Mouse (Mus musculus) ovary, postnatal 36 days (tissue): ENCODE data around the gene Kank1.

ENCODE experiments used
- DNase-seq: peaks from one replicate; pipeline ENCODE4 v3.0.0; 2022; ENCODE audit warnings: low spot score, mixed read lengths

Gene Kank1

DNA sequence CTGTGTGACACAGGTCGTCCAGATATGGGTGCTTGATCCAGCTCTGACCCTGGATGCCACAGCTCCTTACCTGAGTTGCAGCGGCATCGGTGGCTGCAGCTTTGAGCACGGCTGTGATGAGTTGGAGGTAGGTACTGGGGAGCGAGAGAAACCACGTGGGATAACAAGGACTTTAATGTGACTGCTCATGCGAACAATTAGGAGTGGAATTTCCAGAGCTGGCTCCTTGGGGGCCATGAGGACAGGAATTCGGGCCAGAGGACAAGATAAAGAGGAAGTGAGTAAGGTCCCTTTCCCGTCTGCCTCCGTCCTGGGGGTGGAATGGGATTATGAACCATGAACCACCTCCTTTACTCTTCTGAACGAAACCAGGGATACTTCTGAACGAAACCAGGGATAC lies 129.8 kb downstream of the Kank1 start:
- no peak for DNase-seq

DNA sequence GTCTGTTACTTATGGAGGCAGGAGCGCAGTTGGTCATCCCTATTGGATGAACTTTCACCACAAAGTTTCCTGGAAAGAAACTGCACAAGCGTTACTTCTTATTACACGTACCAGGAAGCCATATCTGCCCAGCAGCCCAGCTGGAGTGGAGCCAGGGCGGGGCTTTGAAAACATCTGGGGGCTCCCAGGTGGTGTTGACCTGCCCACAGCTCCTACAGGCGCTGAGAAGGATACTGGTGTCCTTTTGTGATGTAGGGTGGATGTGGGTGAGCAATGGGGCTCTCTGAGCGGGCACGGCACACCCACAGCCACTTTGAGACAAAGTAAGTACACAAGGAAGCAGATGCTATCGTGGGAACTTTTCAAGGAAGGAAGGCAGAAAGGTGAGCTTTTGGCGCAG lies 133.7 kb downstream of the Kank1 start:
- no peak for DNase-seq

DNA sequence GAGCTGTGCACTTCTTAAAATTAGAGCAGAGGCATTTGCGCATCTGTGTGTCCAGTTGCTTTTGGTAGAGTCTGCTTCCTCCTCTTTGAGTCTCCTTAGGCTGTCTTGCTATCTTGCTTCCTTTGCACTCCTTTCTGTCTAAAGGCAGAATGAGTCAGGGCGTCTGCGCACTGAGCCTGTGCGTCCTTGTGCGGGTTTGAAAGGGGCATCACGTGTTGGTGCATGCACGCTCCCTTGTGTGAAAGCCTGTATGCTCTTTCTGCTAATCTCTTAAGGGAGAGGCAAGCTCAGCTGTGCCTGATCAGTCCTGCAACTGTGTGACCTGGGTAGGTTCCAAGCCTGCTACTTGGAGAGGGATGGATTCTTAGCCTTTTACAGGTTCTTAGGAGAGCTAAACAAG lies 136.0 kb downstream of the Kank1 start:
- DNase-seq = no peak

DNA sequence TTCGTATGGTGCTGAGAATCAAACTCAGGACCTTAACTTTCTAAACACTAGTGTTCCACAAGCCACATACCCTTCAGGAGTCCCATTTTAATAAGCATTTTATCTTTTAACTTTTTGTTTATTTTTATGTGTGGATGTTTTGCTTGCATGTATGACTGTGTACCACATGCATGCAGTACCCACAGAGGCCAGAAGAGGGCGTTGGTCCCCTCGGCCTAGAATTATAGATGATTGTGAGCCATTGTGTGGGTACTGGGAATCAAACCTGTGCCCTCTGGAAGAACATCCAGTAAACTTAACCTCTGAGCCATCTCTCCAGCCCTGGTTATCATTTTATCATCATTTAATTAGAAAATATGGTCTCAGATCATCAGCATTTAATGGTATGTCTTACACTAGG lies 136.8 kb downstream of the Kank1 start:
- no peak for DNase-seq

DNA sequence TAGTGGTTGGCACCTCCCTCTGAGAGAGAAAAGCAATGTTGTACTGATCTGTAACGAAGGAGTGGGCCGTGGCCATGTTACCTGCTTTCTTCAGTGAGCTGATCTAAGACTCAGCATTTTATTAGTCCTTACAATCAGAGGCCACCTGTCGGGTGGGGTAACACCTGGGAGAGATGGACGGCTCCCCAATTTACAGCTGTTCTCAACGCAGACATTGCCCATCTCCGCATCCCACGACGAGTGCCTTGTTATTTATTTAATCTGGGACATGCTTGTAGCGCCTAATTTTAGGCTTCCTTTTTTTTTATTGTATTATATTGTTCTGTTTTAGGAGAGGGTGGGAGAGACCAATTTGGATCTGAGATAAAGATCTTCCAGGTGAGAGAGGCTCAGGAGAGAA lies 137.4 kb downstream of the Kank1 start:
- no peak for DNase-seq

DNA sequence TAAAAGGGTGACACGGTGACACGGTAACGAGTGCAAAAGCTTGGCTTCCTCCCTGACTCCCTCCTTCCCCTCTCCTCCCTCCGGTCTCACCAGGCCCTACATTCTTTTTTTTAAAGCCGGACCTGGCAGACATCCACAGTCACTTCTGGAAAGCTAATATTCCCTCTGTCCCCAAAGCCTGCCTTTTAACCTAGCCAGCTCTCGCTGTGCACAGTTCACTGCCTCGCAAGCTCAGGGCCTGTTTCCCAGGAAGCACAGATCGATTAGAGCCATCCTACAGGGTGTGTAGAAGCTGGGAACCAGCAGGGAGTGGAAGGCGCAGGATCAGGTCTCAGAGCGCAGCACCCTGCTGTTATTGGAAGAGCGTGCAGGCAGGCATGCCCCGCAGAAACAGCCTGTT lies 138.2 kb downstream of the Kank1 start:
- peak; percentile 36 for DNase-seq

DNA sequence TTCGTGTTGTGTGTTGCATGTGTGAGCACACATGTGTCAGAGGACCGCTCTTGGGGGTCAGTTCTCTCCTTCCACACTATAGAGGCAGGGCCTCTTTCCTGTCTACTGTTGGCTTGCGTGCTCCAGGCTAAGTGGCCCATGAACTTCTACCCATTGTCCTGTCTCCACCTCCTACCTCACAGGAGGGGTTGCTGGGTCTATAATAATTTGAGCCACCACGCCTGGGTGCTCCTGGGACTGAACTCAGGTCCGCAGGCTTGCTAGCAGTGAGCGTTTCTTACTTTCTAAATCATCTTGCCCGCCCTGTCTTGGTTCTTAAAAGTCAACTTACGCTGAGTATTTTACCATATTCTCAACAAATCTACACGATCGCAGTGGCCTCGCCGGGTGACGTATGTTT lies 140.1 kb downstream of the Kank1 start:
- DNase-seq = no peak

DNA sequence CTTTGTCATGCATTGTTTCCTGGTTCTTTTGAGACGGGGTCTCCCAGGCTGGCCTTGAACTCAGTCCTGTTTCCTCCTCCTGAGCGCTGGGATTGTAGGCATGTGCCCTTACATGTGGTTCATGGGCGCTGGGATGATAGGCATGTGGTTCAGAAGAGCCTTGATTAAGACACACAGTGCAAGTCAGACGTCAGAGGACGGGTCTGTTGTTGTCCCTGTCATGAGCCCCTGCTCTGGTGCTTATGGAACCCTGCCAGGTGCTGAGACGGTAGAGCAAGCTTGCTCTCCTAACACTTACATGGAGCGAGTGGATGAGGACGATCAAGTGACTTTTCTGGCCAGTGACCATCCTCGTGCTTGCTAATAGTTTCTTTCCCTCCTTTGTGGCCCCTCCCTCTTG lies 143.9 kb downstream of the Kank1 start:
- no peak for DNase-seq

DNA sequence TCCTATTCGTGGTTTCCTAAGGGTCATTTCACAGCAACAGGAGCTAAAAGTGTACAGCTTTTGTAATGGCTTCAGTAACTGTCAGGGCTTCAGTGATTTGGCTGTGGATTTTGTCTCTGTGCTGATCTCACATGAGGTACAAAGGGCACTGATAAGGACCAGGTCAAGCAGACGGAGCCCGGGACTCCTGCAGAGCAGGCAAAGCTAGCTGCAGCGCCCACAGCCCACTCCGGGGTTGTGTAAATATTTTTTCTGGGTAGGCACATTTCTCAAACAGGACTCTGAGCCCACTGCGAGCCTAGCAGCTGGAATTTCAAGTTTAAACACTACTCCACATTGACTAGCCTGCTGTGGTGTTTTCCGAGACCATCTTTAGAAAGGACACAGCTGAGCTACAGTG lies 145.2 kb downstream of the Kank1 start:
- no peak for DNase-seq

DNA sequence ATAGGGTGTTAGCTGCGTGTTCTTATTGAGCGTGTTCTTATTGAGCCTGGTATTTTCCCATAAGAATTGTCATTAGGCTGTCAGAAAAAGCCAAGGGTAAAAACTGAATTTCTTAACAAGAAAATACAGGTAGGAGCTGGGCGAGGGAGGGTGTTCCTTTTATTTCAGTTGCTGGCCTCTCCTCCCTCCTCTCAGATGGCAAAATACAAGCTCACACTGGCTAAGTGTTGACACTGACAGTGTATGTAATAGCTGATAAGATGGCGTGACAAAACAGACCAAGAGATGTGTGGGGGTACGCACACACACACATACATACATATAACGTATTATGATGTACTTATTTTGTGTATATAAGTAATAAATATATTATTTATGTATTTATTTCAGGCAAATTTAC lies 145.7 kb downstream of the Kank1 start:
- no peak for DNase-seq

DNA sequence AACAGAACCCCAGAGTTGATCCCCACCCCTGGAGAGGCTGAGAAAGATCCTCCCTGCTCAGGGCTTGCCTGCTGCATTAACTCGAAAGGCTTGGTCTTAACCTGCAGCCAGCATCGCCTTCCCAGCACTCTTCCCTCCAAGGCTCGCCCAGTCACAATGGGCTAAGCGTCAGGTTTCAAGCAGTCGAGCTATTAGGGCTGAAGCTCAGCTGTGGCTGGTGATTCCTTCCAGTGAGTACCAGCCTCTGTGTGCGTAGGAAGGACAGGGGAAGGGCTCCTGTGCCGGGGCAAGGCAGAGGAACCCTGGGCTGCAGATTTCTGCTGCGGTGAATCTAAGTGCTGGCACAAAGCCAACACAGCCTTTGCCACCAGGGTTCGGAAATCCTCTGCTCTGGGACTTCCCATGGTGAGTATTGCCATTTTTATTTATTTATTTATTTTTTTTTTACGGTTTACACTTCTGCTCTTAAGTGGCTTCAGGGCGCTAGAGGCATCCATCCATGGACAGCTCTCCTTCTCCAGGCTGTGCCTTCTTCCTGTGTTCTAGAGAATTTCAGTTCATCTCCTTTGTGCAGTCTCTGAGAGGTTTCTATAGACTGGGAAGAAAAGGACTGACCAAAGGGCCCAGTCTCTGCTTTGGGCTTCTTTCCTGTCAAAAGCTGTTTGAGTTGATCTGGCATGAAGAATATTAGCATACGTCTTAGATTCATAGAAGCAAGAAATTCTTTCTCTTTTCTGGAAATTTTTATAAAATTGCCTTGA lies 146.8 kb downstream of the Kank1 start:
- DNase-seq = no peak

DNA sequence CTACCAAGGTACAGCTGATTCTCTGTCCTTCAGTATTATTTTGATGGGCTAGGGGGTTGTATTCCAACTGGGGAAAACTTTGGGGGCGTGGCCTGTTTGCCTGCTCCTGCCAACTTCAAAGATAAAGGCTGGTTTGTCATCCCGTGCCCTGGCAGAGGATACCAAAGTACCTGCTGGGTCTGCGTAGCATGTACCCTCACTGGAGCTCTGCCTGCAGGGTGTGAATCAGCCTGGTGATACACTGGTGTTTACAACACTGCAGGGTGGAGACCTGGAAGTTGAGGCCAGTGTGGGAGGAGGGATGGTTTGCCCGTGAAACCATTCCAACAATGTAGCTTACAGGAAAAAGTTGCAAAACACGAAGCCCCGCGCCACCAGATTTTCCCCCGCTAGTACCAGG lies 149.2 kb downstream of the Kank1 start:
- DNase-seq = no peak

DNA sequence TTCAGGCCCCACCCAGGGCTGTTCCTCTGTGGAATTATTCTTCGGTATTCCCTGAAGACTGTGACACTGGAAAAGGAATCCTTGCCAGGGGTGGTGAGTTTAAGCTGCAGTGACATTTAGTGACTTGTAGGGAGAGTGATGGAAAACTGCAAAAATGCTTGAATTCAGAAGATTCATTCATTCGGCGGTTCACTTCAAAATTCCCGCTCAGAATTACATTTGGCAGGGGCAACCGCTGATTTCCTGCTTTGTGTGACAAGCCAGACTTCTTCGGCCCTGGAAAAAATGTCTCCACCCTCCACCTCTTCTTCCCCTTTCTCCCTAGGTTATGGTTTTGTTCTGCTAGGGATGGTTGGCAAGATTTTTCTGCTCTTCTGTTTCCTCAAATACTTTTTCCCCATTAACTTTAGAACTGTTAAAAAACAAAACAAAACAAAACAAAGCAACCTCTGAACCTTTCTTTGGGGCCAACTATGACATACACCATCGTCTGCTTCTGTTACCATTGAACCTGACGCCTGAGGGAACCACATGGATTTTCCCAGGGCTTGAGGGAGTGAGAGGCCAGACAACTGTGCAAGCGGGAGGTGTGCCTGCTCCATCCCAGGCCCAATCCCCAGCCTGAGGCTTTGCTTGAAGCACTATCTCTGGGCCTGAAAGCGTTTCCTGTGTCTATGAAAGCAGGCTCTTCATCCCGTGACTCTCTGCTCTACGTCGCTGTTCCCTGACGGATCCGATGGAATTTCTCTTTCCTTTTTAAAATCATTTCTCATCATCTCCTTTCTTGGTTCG lies 150.1 kb downstream of the Kank1 start:
- DNase-seq = no peak

DNA sequence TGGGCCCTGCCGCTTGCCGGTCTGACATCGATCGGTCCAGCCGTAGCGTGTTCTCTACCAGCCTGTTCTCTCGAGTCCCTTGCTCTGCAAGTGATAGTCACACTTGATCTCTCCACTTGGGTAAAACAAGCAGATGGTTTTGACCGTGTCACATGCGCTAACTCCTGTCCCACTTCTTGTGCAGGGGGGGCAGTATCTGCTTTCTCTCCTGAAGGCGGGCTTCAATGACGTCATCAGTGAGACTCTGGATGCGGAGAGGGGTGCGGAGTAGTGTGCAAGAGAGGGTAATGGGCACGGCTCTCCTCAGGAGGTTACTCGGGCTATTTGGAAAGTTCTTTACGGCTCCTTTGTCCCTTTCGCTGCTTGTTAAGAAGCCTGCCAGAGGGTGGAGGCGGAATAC lies 151.1 kb downstream of the Kank1 start:
- DNase-seq = no peak

DNA sequence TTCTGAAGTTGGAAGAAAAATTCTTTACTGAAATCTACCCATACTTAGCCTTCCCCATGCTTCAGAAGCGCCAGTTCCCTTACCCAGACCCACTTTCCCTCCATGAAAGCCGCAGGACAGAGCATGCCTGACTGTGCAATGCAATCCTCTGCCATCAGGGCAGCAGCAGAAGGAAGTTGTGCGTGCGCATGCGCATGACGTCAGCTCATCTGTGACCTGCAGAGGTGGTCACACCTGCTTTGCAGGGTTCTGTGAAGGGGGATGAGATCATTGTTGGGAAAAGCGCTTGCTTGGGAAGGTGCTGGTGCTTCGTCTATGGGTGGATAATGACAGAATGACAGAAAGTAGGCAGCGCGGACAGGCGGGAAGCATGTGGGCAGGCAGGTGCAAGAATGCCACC lies 155.4 kb downstream of the Kank1 start:
- no peak for DNase-seq

DNA sequence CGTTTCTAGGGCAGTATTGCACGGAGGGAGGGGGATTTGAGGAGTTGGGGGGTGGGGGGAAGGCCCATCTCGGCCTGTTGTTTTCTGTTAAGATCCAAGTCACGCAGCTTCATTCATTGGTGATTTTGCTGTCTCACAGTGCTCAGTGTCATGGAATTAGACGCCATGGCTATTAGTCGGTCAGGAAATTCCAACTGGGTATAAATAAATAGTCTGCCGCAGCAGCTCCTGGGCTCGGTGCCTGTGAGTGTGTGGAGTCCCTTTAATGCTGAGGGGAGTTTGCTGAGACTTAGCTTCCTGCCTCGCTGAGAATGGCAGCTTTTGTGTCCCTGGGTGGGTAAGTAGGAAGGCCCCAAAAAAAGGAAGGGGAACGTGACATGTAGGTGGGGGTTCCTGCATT lies 158.3 kb downstream of the Kank1 start:
- no peak for DNase-seq

DNA sequence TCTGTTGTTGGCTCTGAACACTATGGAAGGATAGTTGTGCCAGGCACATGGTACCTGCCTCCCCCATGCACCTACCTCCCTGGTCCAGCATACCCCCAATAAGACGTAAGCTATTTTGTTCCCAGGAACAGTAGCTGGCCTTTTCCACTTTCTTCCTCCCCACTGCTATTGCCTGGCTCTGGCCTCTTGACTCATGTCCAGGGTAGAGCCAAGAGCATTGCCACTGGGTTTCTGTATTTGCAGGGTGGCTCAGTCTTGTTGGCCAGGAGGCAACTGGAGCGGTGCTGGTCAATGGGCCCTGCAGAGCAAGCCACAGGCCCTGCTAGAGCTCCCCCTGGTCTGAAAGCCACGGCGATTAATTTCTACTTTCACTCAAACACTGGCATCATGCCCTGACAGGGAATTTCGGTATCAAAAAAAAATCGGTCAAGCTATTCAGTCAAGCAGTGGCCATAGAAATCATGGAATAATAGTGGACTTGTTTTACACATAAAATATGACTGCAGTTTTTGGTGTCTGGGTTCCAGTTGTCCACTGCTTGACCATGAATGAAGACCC lies 160.0 kb downstream of the Kank1 start:
- no peak for DNase-seq

DNA sequence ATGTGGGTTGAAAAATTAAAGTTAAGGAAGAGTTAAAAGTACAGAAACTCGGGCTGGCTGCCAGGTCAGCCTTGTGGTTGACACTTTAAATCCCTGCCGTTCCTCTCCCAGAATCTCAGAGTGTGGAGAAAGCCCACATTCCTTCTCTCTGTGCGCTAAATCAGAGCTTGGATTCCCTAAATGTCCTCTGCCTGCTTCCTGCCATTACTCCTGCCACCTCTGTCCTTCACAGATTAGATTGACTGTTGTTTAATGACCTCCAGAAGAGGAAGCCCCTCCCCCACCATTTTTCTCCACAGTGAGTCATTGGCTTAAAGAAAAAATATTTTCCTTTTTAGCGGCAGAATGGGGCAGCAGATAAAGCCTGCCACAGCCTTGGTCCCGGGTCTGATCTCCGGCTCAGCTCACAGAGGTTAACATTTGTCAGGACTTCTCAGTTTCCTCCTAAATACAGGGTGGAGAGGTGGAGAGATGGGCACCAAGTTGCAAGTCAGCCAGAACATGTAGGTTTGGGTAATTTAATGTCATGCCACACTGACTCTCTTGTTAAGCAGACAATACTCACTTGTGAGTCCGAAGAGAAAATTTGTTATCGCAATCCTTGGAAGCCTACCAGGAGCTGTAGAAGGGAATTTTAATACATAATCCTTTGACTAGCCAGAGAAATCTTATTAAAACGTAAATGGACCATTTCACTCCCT lies 162.9 kb downstream of the Kank1 start:
- peak; percentile 50 for DNase-seq

DNA sequence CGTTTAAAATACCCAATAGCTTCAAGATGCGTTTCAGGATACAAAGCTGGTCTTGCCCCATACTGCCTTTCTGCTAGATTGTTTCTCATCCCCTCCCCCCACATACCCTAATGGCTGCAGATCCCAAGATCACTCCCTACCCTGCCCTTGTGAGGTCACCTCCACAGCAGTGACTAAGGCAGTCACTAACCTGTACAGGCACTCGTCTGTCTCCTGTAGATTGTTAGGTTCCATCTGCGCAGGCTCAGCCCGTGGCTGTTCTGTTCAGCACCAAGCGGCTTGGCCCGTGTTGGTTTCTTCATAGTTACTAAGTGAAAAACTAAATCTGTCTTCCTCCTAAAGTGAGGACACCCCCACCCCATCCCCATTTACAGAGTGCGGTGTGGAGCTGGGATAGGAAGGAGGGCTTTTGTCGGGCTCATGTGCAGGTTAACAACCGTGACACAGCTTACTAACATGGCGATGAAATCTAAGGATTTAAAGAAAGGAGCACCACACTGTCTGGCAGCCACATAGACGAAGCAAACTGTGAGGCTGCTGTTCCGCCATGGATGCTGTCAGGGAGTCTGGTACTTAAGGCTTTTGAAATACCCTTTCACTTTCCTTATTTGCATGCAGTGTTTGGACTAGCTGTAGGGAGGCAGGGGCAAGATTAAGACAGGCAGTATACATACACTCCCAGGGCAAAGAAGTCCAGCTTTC lies 163.6 kb downstream of the Kank1 start:
- DNase-seq = no peak

DNA sequence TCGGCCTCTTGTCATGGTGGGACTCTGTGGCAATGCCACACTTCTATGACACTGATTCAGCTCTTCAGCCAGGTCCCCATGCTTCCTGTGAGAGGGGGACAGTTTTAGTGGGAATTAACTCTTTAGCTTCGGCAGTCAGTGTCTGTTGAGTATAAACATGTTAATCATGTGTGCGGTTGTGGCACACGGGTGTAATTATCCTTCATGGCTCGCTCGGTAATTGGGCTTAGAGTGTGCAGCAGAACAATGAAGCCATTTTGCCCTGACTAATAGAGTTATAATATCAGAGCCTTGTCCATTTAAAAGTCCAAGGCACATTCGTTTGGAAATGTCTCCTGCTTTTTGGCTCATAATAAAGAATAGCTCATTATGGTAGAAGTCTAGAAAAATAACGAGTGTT lies 164.7 kb downstream of the Kank1 start:
- no peak for DNase-seq

DNA sequence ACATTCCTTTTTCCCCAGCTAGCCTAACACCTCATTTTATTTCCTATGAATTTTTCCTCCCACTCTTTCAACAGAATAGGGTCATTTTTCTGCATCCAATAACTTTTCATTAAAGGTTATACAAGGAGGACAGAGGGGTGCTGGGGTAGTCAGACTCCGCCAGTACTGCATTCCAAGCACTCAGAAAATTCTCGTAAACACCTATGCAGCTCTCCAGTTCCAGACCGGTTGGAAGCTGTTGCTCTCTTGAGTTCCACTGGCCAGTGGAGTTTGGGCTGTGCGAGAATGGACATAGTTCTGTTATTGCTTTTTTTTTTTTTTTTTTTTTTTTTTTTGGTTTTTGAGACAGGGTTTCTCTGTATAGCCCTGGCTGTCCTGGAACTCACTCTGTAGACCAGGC lies 167.4 kb downstream of the Kank1 start:
- no peak for DNase-seq

DNA sequence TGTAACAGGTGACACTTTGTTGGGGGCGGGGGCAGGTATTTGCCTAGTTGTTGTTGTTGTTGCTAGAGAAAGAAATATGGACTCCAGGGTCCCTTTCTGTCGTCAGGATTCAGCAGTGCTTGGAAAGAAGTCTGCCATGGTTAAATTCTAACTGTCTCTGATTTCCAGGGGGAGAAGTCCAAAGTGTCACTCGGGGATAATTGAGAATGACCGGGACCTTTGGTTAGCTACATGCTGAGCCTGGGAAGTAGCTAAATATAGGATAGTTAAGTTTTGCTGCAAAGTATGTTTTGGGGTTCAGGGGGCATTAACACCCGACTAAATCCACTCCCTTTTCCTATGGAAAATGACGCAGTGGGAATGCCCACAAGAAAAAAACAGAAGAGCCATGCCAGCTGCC lies 169.2 kb downstream of the Kank1 start:
- no peak for DNase-seq
